Mouse (Mus musculus): ENCODE measurements around the gene Pla2g4a. TPM values are rescaled to one million over a fixed set of nuclear protein-coding genes. Genes with fewer than 3 reads are reported as not detected.

Gene Pla2g4a
- polyA plus RNA-seq, 2 experiments = 3.9 to 8.2 TPM

GRCm38 (mm10) chr1:149878175-149878574 is 82.9 kb downstream of the Pla2g4a start:
- no peaks in the 10 kb centered on the region for H3K9me3 ChIP-seq (ENCODE audit: control insufficient read depth, low read length)
- no peak overlapping the region for H3K4me2 ChIP-seq (ENCODE audit: low read depth)
- H3K4me1 ChIP-seq (replicated peaks; ENCODE audit: control insufficient read depth in 2 of 2, insufficient read depth in 2 of 2, low read length in 1 of 2) = no peaks in the 10 kb centered on the region
- 77% methylated on average over 3 of the region's 3 CpGs for WGBS (ENCODE audit: insufficient replicate concordance)
- no peak overlapping the region for H3K9ac ChIP-seq (replicated peaks)
- H3K4me3 ChIP-seq (ENCODE audit: insufficient read depth in 1 of 2, low read depth in 2 of 2, low read length in 2 of 2) = no peak overlapping the region
- DNase-seq (ENCODE audit: low read depth in 3 of 3, low spot score in 3 of 3) = no peak
- no peaks in the 10 kb centered on the region for H3K36me3 ChIP-seq (replicated peaks; ENCODE audit: control insufficient read depth, insufficient read depth, low read depth)
- no peak for ATAC-seq (ENCODE audit: insufficient read depth)
- TF ChIP-seq EP300 (IDR thresholded peaks at IDR 0.05; ENCODE audit: low read depth) (no peak), CTCF (IDR thresholded peaks at IDR 0.05; ENCODE audit: low read depth) (no peak)
- no peak overlapping the region for H3K27ac ChIP-seq
- H3K27me3 ChIP-seq (ENCODE audit: control insufficient read depth, insufficient read depth, low read length) = no peaks in the 10 kb centered on the region

DNA sequence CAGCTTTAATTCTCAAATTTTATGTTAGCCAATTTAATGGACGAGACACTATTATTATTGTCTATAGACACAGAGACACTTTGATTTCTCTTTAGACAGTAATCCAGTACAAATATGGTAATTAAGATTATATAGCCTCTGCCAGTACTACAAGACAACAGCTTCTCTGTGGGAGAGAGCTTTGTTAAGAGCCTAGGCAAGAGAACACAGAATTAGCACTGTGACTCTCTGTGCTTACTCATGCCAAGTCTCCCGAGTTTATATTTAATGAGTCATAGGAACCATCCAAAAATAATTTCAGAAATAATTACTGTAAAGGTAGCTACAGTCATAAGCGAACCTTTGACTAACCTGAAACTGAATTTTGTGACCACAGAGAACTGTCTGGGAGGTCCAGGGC is 84.6 kb downstream of the Pla2g4a start:
- TF ChIP-seq EP300 (IDR thresholded peaks at IDR 0.05; ENCODE audit: low read depth) = no peak
- no peak for TF ChIP-seq CTCF (IDR thresholded peaks at IDR 0.05; ENCODE audit: low read depth)
- Histone ChIP-seq H3K27ac (no peak overlapping the region), H3K27me3 (ENCODE audit: control insufficient read depth, insufficient read depth, low read length) (no peaks in the 10 kb centered on the region), H3K36me3 (replicated peaks; ENCODE audit: control insufficient read depth, insufficient read depth, low read depth) (no peaks in the 10 kb centered on the region), H3K4me1 (replicated peaks; ENCODE audit: control insufficient read depth in 2 of 2, insufficient read depth in 2 of 2, low read length in 1 of 2) (no peaks in the 10 kb centered on the region), H3K4me3 (ENCODE audit: insufficient read depth in 1 of 2, low read depth in 2 of 2, low read length in 2 of 2) (no peak overlapping the region), H3K9ac (replicated peaks) (no peak overlapping the region), H3K4me2 (ENCODE audit: low read depth) (no peak overlapping the region), H3K9me3 (ENCODE audit: control insufficient read depth, low read length) (no peaks in the 10 kb centered on the region)
- ATAC-seq (ENCODE audit: insufficient read depth) = no peak
- no peak for DNase-seq (ENCODE audit: low read depth in 3 of 3, low spot score in 3 of 3)
- WGBS (ENCODE audit: insufficient replicate concordance) = 52% methylated on average over 3 of the region's 3 CpGs

GRCm38 (mm10) chr1:149871625-149872024 is 89.5 kb downstream of the Pla2g4a start:
- ATAC-seq (ENCODE audit: insufficient read depth) (no peak), DNase-seq (ENCODE audit: low read depth in 3 of 3, low spot score in 3 of 3) (no peak)
- Histone ChIP-seq H3K4me1 (replicated peaks; ENCODE audit: control insufficient read depth in 2 of 2, insufficient read depth in 2 of 2, low read length in 1 of 2) (no peaks in the 10 kb centered on the region), H3K36me3 (replicated peaks; ENCODE audit: control insufficient read depth, insufficient read depth, low read depth) (no peaks in the 10 kb centered on the region), H3K27me3 (ENCODE audit: control insufficient read depth, insufficient read depth, low read length) (no peaks in the 10 kb centered on the region), H3K27ac (no peak overlapping the region), H3K4me2 (ENCODE audit: low read depth) (no peak overlapping the region), H3K4me3 (ENCODE audit: insufficient read depth in 1 of 2, low read depth in 2 of 2, low read length in 2 of 2) (no peak overlapping the region), H3K9me3 (ENCODE audit: control insufficient read depth, low read length) (no peaks in the 10 kb centered on the region), H3K9ac (replicated peaks) (no peak overlapping the region)
- WGBS (ENCODE audit: insufficient replicate concordance) = 73% methylated on average over 1 of the region's 1 CpGs
- TF ChIP-seq EP300 (IDR thresholded peaks at IDR 0.05; ENCODE audit: low read depth) (no peak), CTCF (IDR thresholded peaks at IDR 0.05; ENCODE audit: low read depth) (no peak)

- no peak overlapping the region for H3K27ac ChIP-seq
- no peaks in the 10 kb centered on the region for H3K36me3 ChIP-seq (replicated peaks; ENCODE audit: control insufficient read depth, insufficient read depth, low read depth)
- no peak overlapping the region for H3K4me2 ChIP-seq (ENCODE audit: low read depth)
- TF ChIP-seq EP300 (IDR thresholded peaks at IDR 0.05; ENCODE audit: low read depth) (no peak), CTCF (IDR thresholded peaks at IDR 0.05; ENCODE audit: low read depth) (no peak)
- no peaks in the 10 kb centered on the region for H3K9me3 ChIP-seq (ENCODE audit: control insufficient read depth, low read length)
- H3K9ac ChIP-seq (replicated peaks) = no peak overlapping the region
- no peak overlapping the region for H3K4me3 ChIP-seq (ENCODE audit: insufficient read depth in 1 of 2, low read depth in 2 of 2, low read length in 2 of 2)
- no peaks in the 10 kb centered on the region for H3K4me1 ChIP-seq (replicated peaks; ENCODE audit: control insufficient read depth in 2 of 2, insufficient read depth in 2 of 2, low read length in 1 of 2)
- DNase-seq (ENCODE audit: low read depth in 3 of 3, low spot score in 3 of 3) (no peak), ATAC-seq (ENCODE audit: insufficient read depth) (no peak)
- H3K27me3 ChIP-seq (ENCODE audit: control insufficient read depth, insufficient read depth, low read length) = no peaks in the 10 kb centered on the region
Measured at GRCm38 (mm10) chr1:149867323-149867722, 93.8 kb downstream of the Pla2g4a start.

DNA sequence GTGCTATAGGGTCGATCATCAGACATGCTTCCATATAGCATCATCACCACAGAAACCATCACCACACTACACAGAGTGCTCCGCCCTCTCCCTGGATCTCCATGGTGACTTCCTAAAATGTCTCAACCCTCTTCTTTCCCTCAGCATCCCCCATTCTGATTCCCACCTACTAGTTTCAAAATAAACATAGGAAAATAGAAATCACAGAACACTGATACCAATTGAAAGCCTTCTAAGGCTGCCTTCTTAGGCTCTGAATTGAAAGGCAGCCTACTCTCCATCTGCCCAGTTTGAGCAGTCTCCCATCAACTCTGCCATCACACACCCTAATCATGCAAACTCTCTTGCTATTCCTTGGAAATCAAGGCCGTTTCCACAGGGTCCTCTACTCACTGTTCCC is 94.9 kb downstream of the Pla2g4a start:
- Histone ChIP-seq H3K27ac (no peak overlapping the region), H3K9ac (replicated peaks) (no peak overlapping the region), H3K9me3 (ENCODE audit: control insufficient read depth, low read length) (no peaks in the 10 kb centered on the region), H3K4me1 (replicated peaks; ENCODE audit: control insufficient read depth in 2 of 2, insufficient read depth in 2 of 2, low read length in 1 of 2) (no peaks in the 10 kb centered on the region), H3K4me3 (ENCODE audit: insufficient read depth in 1 of 2, low read depth in 2 of 2, low read length in 2 of 2) (no peak overlapping the region), H3K36me3 (replicated peaks; ENCODE audit: control insufficient read depth, insufficient read depth, low read depth) (no peaks in the 10 kb centered on the region), H3K4me2 (ENCODE audit: low read depth) (no peak overlapping the region), H3K27me3 (ENCODE audit: control insufficient read depth, insufficient read depth, low read length) (no peaks in the 10 kb centered on the region)
- ATAC-seq (ENCODE audit: insufficient read depth) = no peak
- 75% methylated on average over 3 of the region's 3 CpGs for WGBS (ENCODE audit: insufficient replicate concordance)
- DNase-seq (ENCODE audit: low read depth in 3 of 3, low spot score in 3 of 3) = no peak
- TF ChIP-seq CTCF (IDR thresholded peaks at IDR 0.05; ENCODE audit: low read depth) (no peak), EP300 (IDR thresholded peaks at IDR 0.05; ENCODE audit: low read depth) (no peak)
